Mouse (Mus musculus): ENCODE measurements around the gene Aff1. TPM values are rescaled to one million over a fixed set of nuclear protein-coding genes. Genes with fewer than 3 reads are reported as not detected.

Gene Aff1
- polyA plus RNA-seq, 1 experiment from 2014 or later: 21.9 TPM

- DNase-seq (ENCODE audit: low spot score): no peak
Measured at GRCm38 (mm10) chr5:103803927-103804590, 111.9 kb downstream of the Aff1 start.

- peak; percentile 28 for DNase-seq (ENCODE audit: low spot score)
Measured at GRCm38 (mm10) chr5:103806851-103807578, 114.8 kb downstream of the Aff1 start.

GRCm38 (mm10) chr5:103807637-103808312 is 115.6 kb downstream of the Aff1 start:
- no peak for DNase-seq (ENCODE audit: low spot score)

DNA sequence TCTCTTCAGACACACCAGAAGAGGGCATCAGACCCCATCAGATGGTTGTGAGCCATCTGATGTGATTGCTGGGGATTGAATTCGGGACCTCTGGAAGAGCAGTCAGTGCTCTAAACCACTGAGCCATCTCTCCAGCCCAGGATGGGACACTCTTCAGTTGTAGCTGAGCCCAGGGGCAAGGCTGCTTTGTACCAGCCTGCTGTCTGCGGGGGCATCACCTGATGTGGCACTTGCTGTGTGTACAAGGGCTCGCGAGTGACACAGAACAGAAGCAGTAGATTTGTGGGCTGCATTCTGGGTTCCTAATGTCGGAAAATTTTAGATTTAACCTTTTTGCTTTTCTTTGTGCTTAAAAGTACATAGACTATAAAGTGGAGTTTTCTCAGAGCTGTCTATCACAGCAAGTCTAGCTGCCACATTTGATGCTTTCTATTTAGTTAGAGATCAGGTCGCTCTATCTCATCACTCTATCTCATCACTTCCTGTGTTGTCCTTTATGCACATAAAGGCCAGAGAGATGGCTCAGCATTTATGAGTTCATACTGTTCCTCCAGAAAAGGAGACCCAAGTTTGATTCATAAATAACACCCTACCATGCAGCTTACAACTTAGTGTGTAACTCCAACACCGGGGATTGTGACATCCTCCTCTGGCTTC is 117.6 kb downstream of the Aff1 start:
- DNase-seq (ENCODE audit: low spot score): peak; percentile 11

- DNase-seq (ENCODE audit: low spot score): no peak
Measured at GRCm38 (mm10) chr5:103813291-103813690, 121.1 kb downstream of the Aff1 start.

- no peak for DNase-seq (ENCODE audit: low spot score)
Measured at GRCm38 (mm10) chr5:103813997-103814542, 121.9 kb downstream of the Aff1 start.

GRCm38 (mm10) chr5:103814551-103815248 is 122.5 kb downstream of the Aff1 start:
- no peak for DNase-seq (ENCODE audit: low spot score)

- no peak for DNase-seq (ENCODE audit: low spot score)
Measured at GRCm38 (mm10) chr5:103815249-103815617, 123.1 kb downstream of the Aff1 start.

DNA sequence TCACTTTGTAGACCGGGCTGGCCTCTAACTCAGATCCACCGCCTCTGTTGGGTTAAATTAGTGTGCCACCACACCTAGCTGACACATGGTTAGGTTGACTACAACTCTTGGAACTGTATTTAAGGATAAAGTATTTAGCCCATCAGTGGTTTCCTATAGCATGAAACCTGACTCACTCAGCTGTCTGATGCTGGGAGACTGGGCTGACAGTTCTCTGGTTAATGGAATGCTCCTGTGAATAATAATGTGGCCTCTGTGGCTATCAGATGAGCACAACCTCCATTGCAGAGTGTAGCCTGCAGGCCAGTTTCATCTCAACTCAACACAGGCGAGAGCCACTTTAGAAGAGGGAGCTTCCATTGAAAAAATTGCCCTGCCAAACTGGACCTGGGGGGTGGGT is 124.5 kb downstream of the Aff1 start:
- no peak for DNase-seq (ENCODE audit: low spot score)

GRCm38 (mm10) chr5:103817754-103818153 is 125.6 kb downstream of the Aff1 start:
- DNase-seq (ENCODE audit: low spot score): peak; percentile 80

DNA sequence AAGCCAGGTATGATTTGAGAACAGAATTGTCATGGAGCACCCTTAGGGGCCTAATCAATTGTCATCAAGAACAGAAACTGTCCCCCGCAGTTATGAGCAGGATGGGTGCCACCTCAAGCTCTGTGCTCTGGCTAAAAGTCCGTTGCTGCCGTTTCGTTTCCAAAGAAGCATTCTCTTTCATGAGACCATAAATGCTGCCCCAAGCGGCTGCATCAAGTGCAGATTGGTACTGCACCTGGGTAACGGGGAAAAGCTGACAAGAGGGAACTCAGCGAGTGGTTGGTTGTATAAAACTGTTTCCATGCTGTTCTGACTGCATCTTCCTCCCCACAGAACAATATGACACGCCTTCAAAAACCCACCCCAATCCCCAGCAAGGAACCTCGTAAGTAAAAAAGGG is 126.4 kb downstream of the Aff1 start:
- no peak for DNase-seq (ENCODE audit: low spot score)

DNA sequence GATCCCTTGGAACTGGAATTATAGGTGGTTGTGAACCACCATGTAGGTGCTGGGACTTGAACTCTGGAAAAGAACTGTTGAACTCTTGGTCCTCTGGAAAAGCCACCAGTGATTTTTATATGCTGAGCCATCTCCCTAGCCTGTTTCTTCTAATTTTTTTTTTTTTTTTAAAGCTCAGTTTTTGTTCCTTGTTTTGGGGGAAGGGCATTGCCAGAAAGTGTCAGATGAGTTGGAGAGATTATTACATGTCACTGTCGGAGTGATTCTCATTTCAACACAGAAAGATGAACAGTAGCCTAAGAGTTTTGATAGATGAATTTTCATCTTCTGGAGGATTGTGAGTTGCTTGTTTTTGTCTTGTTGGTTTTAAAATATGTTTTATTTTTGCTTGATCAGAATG is 127.5 kb downstream of the Aff1 start:
- DNase-seq (ENCODE audit: low spot score): no peak

GRCm38 (mm10) chr5:103821062-103821461 is 128.9 kb downstream of the Aff1 start:
- DNase-seq (ENCODE audit: low spot score): no peak

- peak; percentile 88 for DNase-seq (ENCODE audit: low spot score)
Measured at GRCm38 (mm10) chr5:103821500-103822298, 129.5 kb downstream of the Aff1 start.

DNA sequence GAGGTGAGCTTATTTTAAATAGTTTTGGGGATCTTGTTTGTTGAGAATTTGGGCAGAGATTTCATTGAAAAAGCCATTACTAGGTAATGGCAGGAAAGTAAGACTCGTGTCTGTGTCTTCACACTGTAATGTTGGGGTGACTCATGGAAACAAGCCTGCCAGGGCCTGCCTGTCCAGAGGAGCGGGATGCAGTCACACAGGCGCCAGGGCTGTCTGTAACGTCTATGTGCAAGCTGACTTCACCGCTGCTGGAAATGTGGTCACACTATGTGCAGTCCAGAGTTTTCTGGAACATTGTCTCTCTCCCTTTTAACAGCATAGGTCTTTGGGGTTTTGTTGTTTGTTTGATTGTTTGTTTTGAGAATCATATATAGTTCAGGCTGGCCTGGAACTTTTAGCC is 130.8 kb downstream of the Aff1 start:
- DNase-seq (ENCODE audit: low spot score): no peak

GRCm38 (mm10) chr5:103828304-103828703 is 136.1 kb downstream of the Aff1 start:
- no peak for DNase-seq (ENCODE audit: low spot score)

- no peak for DNase-seq (ENCODE audit: low spot score)
Measured at GRCm38 (mm10) chr5:103828729-103829128, 136.6 kb downstream of the Aff1 start.

GRCm38 (mm10) chr5:103829158-103829557 is 137.0 kb downstream of the Aff1 start:
- no peak for DNase-seq (ENCODE audit: low spot score)

- no peak for DNase-seq (ENCODE audit: low spot score)
Measured at GRCm38 (mm10) chr5:103830886-103831285, 138.7 kb downstream of the Aff1 start.

- no peak for DNase-seq (ENCODE audit: low spot score)
Measured at GRCm38 (mm10) chr5:103835471-103836147, 143.4 kb downstream of the Aff1 start.
